Mouse (Mus musculus) midbrain, embryonic 11.5 days (tissue): ENCODE measurements around the gene Gcsam. TPM values are rescaled to one million over a fixed set of nuclear protein-coding genes. Genes with fewer than 3 reads are reported as not detected.

Experiments used
- ATAC-seq: fragments of 200-750 bp; cut with Nextera tagmentation; 2 replicates; pipeline ENCODE4 v1.8.0; 2017; ENCODE audit warnings: moderate TSS enrichment, moderate library complexity; ENCODE audit not compliant: low FRiP score
- DNase-seq: peaks from one replicate; pipeline ENCODE4 v3.0.0; 2015; ENCODE audit warnings: low spot score; ENCODE audit errors: missing footprints
- H3K27ac ChIP-seq: fragments of 300-500 bp; sonication (generic); 2 replicates; pipeline ENCODE4 v1.5.1; 2014; ENCODE audit warnings: low read depth, low read length
- H3K27me3 ChIP-seq: fragments of 300-500 bp; sonication (generic); 2 replicates; pipeline ENCODE4 v1.6.1; 2014; ENCODE audit warnings: mild to moderate bottlenecking, low read length, moderate library complexity, mixed read lengths; ENCODE audit not compliant: control insufficient read depth, insufficient read depth
- H3K36me3 ChIP-seq: fragments of 300-500 bp; sonication (generic); 2 replicates; pipeline ENCODE4 v1.6.1; 2014; ENCODE audit warnings: mild to moderate bottlenecking, low read length, moderate library complexity, mixed read lengths; ENCODE audit not compliant: control insufficient read depth, insufficient read depth
- H3K4me1 ChIP-seq: fragments of 300-500 bp; sonication (generic); 2 replicates; pipeline ENCODE4 v1.6.1; 2014; ENCODE audit warnings: low read length; ENCODE audit not compliant: control insufficient read depth, insufficient read depth
- H3K4me2 ChIP-seq: fragments of 300-500 bp; sonication (generic); 2 replicates; pipeline ENCODE4 v1.6.1; 2014; ENCODE audit warnings: mild to moderate bottlenecking, moderate library complexity
- H3K4me3 ChIP-seq: fragments of 300-500 bp; sonication (generic); 2 replicates; pipeline ENCODE4 v1.5.1; 2014; ENCODE audit warnings: low read depth, low read length
- H3K9ac ChIP-seq: fragments of 300-500 bp; sonication (generic); 2 replicates; pipeline ENCODE4 v1.6.1; 2014; ENCODE audit warnings: low read length
- H3K9me3 ChIP-seq: fragments of 300-500 bp; sonication (generic); 2 replicates; pipeline ENCODE4 v1.6.1; 2016; ENCODE audit warnings: low read length; ENCODE audit not compliant: control insufficient read depth
- WGBS: fragments of 180-500 bp; shearing (Covaris S2); extraction: QIAGEN DNeasy Blood & Tissue Kit; methylation state at CpG from one replicate; pipeline ENCODE4 v1.1.7; 2014; 5-methylcytosine and 5-hydroxymethylcytosine counted together
- polyA plus RNA-seq: library from polyadenylated mRNA; unstranded; fragments of >200 nt; fragmentation: Nextera tagmentation; extraction: Ambion mirVana; gene quantifications from 2 replicates; pipeline ENCODE4 v1.2.1, GENCODE M21; 2014

Gcsam gene
- polyA plus RNA-seq, 1 experiment from 2014 or later, result not detected

GRCm38 (mm10) chr16:45657574-45658159, 47.5 kb downstream of the Gcsam start:
- peaks cover 8% of the 10 kb centered on the region; the same call in 1 of the 2 replicates for H3K27me3 ChIP-seq
- peak; percentile 65 for DNase-seq
- ATAC-seq, result no peak
- H3K36me3 ChIP-seq, result no peaks in the 10 kb centered on the region
- no peaks in the 10 kb centered on the region for H3K9me3 ChIP-seq
- 91% methylated on average over 12 of the region's 12 CpGs for WGBS
- H3K4me1 ChIP-seq, result peaks cover 2% of the 10 kb centered on the region; the same call in 1 of the 2 replicates
- no peak overlapping the region for H3K4me2 ChIP-seq
- no peak overlapping the region for H3K27ac ChIP-seq
- no peak overlapping the region for H3K9ac ChIP-seq
- no peak overlapping the region for H3K4me3 ChIP-seq

GRCm38 (mm10) chr16:45658248-45658647, 48.1 kb downstream of the Gcsam start:
- Histone ChIP-seq H3K9ac (no peak overlapping the region), H3K27me3 (peaks cover 8% of the 10 kb centered on the region; the same call in 1 of the 2 replicates), H3K9me3 (no peaks in the 10 kb centered on the region), H3K36me3 (no peaks in the 10 kb centered on the region), H3K4me3 (no peak overlapping the region), H3K4me1 (peaks cover 2% of the 10 kb centered on the region; the same call in 1 of the 2 replicates), H3K4me2 (no peak overlapping the region), H3K27ac (no peak overlapping the region)
- WGBS, result 76% methylated on average over 1 of the region's 1 CpGs
- no peak for DNase-seq
- no peak for ATAC-seq

GRCm38 (mm10) chr16:45659596-45659995, 49.4 kb downstream of the Gcsam start:
- Histone ChIP-seq H3K9me3 (no peaks in the 10 kb centered on the region), H3K27me3 (no peaks in the 10 kb centered on the region), H3K36me3 (no peaks in the 10 kb centered on the region), H3K4me1 (no peaks in the 10 kb centered on the region), H3K9ac (no peak overlapping the region), H3K27ac (no peak overlapping the region), H3K4me2 (no peak overlapping the region), H3K4me3 (no peak overlapping the region)
- no peak for ATAC-seq
- peak; percentile 6 for DNase-seq
- 84% methylated on average over 4 of the region's 4 CpGs for WGBS

GRCm38 (mm10) chr16:45662381-45662780, 52.2 kb downstream of the Gcsam start:
- DNase-seq (peak; percentile 39), ATAC-seq (no peak)
- Histone ChIP-seq H3K9ac (no peak overlapping the region), H3K9me3 (no peaks in the 10 kb centered on the region), H3K4me2 (no peak overlapping the region), H3K36me3 (no peaks in the 10 kb centered on the region), H3K4me1 (no peaks in the 10 kb centered on the region), H3K27ac (no peak overlapping the region), H3K4me3 (no peak overlapping the region), H3K27me3 (no peaks in the 10 kb centered on the region)

- Histone ChIP-seq H3K9me3 (no peaks in the 10 kb centered on the region), H3K36me3 (no peaks in the 10 kb centered on the region), H3K27ac (no peak overlapping the region), H3K4me2 (no peak overlapping the region), H3K4me3 (no peak overlapping the region), H3K9ac (no peak overlapping the region), H3K27me3 (no peaks in the 10 kb centered on the region), H3K4me1 (no peaks in the 10 kb centered on the region)
- DNase-seq (peak; percentile 76), ATAC-seq (no peak)
- WGBS, result 67% methylated on average over 2 of the region's 2 CpGs
These were observed 56.0 kb downstream of the Gcsam start for GRCm38 (mm10) chr16:45666136-45666535.

GRCm38 (mm10) chr16:45668178-45668577, 58.0 kb downstream of the Gcsam start:
- Histone ChIP-seq H3K27me3 (no peaks in the 10 kb centered on the region), H3K27ac (no peak overlapping the region), H3K4me3 (no peak overlapping the region), H3K36me3 (no peaks in the 10 kb centered on the region), H3K4me1 (no peaks in the 10 kb centered on the region), H3K9me3 (no peaks in the 10 kb centered on the region), H3K4me2 (no peak overlapping the region), H3K9ac (no peak overlapping the region)
- peak; percentile 0 for DNase-seq
- WGBS, result 71% methylated on average over 3 of the region's 3 CpGs
- no peak for ATAC-seq

GRCm38 (mm10) chr16:45670005-45670404, 59.8 kb downstream of the Gcsam start:
- no peak for ATAC-seq
- WGBS, result 85% methylated on average over 4 of the region's 4 CpGs
- no peaks in the 10 kb centered on the region for H3K4me1 ChIP-seq
- H3K27me3 ChIP-seq, result no peaks in the 10 kb centered on the region
- H3K4me2 ChIP-seq, result no peak overlapping the region
- no peak for DNase-seq
- H3K36me3 ChIP-seq, result no peaks in the 10 kb centered on the region
- no peak overlapping the region for H3K4me3 ChIP-seq
- H3K9me3 ChIP-seq, result no peaks in the 10 kb centered on the region
- no peak overlapping the region for H3K27ac ChIP-seq
- no peak overlapping the region for H3K9ac ChIP-seq

Other genes starting within 250 kb of the Gcsam start
- 50.4 and 59.1 TPM in 2 replicates for gene Cd200, start 201.3 kb upstream of the Gcsam start, polyA plus RNA-seq
- not detected in 2 replicates for gene Gm609, start 117.4 kb upstream of the Gcsam start, polyA plus RNA-seq
- gene Gm17783, start 78.3 kb upstream of the Gcsam start, polyA plus RNA-seq, result not detected in 2 replicates
- not detected in 2 replicates for gene Slc9c1, start 75.1 kb upstream of the Gcsam start, polyA plus RNA-seq
- gene BC016579, start 43.7 kb downstream of the Gcsam start, polyA plus RNA-seq, result 0.08 TPM in 1 of 2 replicates, not detected in the other
- 0.18 and 0.32 TPM in 2 replicates for gene Tmprss7, start 83.3 kb downstream of the Gcsam start, polyA plus RNA-seq
- gene Tagln3, start 114.2 kb downstream of the Gcsam start, polyA plus RNA-seq, result 320 and 334 TPM in 2 replicates
- 48.2 and 48.5 TPM in 2 replicates for gene Abhd10, start 132.6 kb downstream of the Gcsam start, polyA plus RNA-seq